Mouse (Mus musculus): ENCODE results near the gene Spef1.
A peak's percentile ranks its signal among the peaks of the same experiment; 100 is the strongest.

The Spef1 gene

DNA sequence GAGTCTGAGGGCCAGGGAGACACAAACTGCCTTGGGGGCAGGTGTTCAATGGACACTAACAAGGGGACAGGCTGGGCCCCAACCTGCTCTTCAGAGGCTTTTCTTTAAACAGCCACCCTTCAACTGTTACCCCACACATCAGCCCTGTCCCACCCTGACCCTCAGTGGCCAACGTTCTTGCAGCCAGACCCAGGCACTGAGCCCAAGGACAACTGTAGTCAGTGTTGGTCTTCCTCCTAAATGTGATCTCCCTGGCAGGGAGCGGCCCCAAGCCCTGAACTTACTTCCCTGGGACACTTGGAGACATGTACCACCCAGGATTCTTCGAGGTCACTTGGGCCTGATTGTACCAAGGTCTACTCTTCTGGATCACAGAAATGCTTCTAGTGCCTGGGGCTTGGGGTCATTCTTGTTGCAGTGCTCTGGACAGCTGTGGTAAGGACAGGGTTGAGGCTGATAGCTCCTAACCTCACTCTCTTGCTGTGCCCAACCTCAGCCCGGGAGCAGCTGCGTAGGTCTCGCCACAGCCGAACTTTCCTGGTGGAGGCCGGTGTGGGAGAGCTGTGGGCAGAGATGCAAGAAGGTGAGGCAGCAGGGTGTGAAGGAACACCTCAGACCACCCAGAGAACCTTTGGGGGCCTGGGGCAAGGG is 45.6 kb downstream of the Spef1 start:
- DNase-seq (ENCODE audit: low spot score) = no peak

DNA sequence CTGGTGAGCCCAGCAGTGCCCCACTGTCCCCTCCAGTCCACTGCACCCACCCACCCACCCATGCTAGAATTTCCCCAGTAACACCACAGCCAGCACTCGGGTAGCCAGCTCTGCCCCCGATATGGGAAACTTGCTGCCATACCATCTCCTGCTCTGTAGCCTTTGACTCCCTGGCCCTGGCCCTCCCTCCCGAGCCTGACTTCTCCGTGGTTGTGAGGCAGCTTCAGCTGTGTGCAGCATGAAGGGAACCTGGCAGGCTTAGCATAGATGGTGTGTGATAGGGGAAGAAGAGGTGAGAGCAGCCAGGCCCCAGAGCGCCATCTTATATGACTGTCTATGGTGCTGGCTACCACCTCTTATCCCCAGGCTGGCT is 46.6 kb downstream of the Spef1 start:
- DNase-seq (ENCODE audit: low spot score) = no peak

GRCm38 (mm10) chr2:131139886-131140532 is 47.1 kb downstream of the Spef1 start:
- DNase-seq (ENCODE audit: low spot score) = no peak

- no peak for DNase-seq (ENCODE audit: low spot score)
Observed at GRCm38 (mm10) chr2:131139287-131139686, 47.8 kb downstream of the Spef1 start.

- DNase-seq (ENCODE audit: low spot score) = no peak
Observed at GRCm38 (mm10) chr2:131138760-131139159, 48.3 kb downstream of the Spef1 start.

- DNase-seq (ENCODE audit: low spot score) = no peak
Observed at GRCm38 (mm10) chr2:131138296-131138695, 48.8 kb downstream of the Spef1 start.

GRCm38 (mm10) chr2:131135521-131136139 is 51.5 kb downstream of the Spef1 start:
- DNase-seq (ENCODE audit: low spot score) = peak; percentile 1

- DNase-seq (ENCODE audit: low spot score) = no peak
Observed at GRCm38 (mm10) chr2:131134826-131135400, 52.2 kb downstream of the Spef1 start.

DNA sequence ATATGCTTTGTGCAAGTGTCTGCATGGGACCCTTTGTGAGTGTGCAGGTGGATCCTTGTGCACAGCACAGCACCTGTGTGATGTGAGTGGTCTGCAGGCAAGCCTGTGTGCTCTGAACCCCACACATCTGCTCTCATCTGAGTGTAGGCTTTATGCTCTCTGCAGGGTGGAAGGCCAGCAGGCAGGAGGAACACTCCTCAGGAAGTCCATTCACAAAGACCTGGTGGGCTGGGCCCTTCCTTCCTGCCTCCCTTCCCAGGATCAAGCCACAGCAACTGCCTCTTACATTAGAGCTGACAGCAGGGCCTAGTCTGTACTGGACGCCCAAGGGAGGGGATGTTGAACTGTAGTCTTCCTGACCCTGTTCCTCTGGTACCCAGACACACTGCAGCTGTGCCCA is 52.7 kb downstream of the Spef1 start:
- peak; percentile 2 for DNase-seq (ENCODE audit: low spot score)

GRCm38 (mm10) chr2:131132930-131133547 is 54.0 kb downstream of the Spef1 start, which contains the start of gene Gm11037:
Gene Gm11037 (plus strand): TSS chr2:131133497.
- peak; percentile 1 for DNase-seq (ENCODE audit: low spot score)

GRCm38 (mm10) chr2:131132111-131132888 is 54.8 kb downstream of the Spef1 start:
- DNase-seq (ENCODE audit: low spot score) = peak; percentile 2

- peak; percentile 1 for DNase-seq (ENCODE audit: low spot score)
Observed at GRCm38 (mm10) chr2:131130849-131131248, 56.2 kb downstream of the Spef1 start.

DNA sequence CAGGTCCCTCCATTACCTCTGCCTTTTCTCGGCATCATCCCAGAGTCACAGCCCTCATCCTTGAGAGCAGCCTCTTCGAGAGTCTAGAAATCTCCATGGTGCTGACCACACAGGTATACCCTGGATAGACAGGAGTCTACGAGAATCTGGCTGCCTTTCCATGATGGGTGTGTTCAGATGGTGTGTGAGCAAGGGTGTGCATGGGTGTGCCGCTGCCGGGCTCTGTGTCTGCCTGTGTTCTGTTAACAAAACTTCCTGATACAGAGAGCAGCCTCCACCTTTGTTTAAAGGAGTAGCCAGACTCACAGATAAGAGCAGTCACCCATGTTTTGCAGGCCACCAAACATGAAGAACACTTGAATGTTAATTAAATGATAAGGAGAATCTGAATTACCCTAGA is 57.2 kb downstream of the Spef1 start:
- peak; percentile 2 for DNase-seq (ENCODE audit: low spot score)

DNA sequence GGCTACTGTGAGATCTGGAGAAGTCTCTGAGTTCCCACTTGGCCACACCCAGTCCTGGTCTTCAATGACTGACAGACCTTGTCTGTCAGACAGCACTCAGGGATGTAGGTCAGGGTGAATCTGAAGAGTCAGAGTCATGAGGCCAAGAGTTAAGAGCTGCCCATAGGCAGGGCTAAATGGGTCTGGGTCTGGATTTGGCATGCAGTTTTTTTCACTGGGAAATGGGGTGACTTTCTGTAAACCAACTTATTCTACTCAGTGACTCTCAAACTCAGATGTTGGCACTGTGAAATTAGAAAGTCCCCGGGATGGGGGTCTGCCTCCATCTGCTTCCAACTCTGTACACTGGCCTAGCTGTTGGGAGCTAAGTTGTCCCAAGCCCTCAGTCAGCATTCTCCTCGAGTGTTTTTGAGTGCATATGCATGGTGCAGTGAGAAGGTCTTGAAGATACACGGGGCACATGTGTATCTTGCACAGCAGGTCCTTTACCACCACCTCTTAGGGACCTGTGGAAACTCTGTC is 58.4 kb downstream of the Spef1 start:
- DNase-seq (ENCODE audit: low spot score) = peak; percentile 1

GRCm38 (mm10) chr2:131128211-131128610 is 58.9 kb downstream of the Spef1 start:
- DNase-seq (ENCODE audit: low spot score) = peak; percentile 3

DNA sequence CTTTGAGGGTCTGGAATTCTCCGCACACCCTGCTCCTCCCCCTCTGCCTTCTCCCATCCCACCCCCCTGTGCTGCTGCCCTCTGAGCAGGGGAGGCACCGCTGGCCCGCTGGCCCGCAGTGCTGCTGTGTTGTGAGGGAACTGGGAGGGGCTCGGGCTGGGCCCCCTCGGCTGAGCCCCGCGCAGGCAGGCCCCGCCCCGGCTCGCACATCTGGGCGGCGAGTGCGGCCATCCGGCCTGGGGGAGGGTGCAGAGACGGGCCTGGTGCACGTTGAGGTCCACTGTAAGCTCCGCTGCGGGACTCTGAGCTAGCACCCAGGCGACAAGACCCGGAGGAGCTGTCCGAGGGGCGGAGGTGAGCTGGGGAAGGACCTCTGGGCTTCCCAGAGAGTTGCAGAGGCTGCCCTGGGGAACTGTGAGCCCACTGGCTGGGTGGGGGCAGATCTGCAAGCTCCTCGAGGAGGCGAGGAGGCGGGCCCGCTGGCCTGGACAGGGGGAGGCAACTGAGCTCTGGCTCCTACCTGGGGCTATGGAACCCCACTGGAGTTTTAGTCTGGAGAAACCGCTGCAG is 59.8 kb downstream of the Spef1 start, which contains the start of gene Hspa12b:
Gene Hspa12b (plus strand): TSS at position 120 of the 570 bp plus-strand sequence.
- peak; percentile 40 for DNase-seq (ENCODE audit: low spot score)

GRCm38 (mm10) chr2:131125964-131126815 is 60.9 kb downstream of the Spef1 start:
- peak; percentile 2 for DNase-seq (ENCODE audit: low spot score)

DNA sequence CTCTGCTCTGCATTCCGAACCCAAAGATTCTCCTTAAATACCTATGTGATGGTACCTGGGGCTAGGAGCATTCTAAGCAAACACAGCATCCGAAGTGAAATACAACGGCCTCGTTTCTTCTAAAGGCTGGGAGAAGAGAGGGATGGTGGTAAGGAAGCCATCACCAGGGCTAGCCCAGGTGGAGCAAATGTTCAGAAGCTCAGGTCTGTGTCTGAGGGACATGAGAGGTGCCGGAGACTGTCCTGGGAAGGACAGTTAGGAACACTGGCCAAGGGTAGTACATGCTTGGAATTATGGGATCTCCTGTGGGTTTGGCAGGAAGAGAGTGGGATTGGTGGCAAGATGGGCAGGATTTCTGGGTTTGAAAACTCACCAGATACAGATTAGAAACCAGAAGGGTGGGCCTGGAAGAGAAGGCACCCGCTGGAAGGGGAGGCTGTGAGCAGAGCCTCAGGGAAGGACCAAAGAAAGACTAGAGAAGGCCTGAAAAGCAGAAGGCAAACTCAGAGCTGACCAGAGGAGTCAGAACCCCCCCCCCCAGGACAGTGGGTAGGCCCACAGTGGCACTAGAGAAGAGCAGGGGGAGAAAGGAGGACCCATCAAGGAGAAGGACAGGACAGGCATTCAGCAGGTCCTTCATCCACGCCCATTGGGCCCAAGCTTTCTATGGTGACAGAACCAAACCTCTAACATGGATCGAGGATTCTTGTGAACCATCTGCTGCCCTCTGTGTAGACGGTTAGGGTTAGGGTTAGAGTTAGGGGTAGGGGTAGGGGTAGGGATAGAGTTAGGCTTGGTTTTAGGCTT is 61.7 kb downstream of the Spef1 start:
- peak; percentile 1 for DNase-seq (ENCODE audit: low spot score)

DNA sequence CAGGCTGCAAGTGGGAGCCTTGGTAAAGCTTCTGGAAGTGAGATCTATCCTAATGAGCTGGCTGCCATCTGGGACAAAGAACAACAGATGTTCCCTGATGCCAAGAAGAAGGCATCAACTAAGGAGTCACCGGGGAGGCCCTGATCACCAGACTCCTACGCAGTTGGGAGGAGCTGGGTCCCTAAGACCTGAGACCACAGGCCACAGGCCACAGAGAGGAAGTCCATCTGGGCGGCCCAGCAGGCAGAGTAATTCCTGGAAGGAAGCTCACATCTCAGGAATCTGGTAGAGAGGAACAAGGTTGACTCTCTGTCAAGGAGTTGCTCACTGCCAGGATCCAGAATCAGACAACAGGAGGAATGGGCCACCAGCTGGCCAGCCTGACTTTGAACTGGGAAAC is 62.9 kb downstream of the Spef1 start:
- peak; percentile 4 for DNase-seq (ENCODE audit: low spot score)

Data from urinary bladder, postnatal 25 days (tissue).